Mouse (Mus musculus) heart, postnatal 0 days (tissue): ENCODE data around the gene Cacnb4.

Experiments
- CTCF ChIP-seq: IDR thresholded peaks from 2 replicates; pipeline ENCODE4 v1.5.1; 2016; ENCODE audit warnings: antibody characterized with exemption, control low read depth, low read depth
- EP300 ChIP-seq: IDR thresholded peaks from 2 replicates; pipeline ENCODE4 v1.6.1; 2016; ENCODE audit warnings: antibody characterized with exemption, low read depth

- TF ChIP-seq CTCF (no peak), EP300 (no peak)
Observed at GRCm38 (mm10) chr2:52423611-52424247, 252.9 kb downstream of the Cacnb4 start.
